Mouse (Mus musculus): ENCODE measurements around the gene Ddx52.

Ddx52 gene

DNA sequence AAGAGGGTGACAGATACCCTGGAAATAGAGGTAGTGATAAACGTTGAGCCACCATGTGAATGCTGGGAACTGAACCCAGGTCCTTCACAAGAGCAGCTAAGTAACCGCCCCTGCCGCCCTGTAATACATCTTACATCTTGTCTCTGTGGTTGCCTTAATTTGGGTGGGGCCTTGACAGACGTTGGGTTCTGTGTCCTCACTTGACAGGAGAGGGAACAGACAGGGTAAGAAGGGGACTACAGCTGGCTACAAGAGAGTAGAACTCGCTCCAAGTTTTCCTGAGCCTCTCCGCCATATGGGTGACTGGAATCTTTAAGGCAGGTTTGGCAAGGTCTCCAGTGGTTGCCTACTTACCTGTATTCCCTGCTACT lies 26.3 kb downstream of the Ddx52 start:
- DNase-seq (ENCODE audit: low read depth, low spot score), result no peak

DNA sequence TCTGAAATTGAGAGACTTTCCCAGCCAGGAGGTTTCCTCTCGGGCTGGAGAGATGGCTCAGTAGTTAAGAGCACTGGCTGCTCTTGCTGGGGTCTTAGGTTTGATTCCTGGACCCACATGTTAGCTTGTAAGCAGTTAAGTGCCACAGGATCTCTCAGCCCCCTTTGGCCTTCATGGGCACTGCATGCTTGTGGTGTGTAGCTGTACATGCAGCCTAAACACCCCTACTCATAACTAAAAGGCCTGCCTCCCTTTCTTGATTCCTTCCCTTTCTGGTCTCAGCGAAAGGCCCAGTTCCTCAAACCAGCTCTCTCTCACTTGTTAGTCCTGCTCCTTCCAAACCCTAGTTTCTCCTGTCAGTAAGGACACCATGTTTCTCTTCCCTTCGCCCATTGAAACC lies 27.2 kb downstream of the Ddx52 start:
- DNase-seq (ENCODE audit: low read depth, low spot score), result no peak

DNA sequence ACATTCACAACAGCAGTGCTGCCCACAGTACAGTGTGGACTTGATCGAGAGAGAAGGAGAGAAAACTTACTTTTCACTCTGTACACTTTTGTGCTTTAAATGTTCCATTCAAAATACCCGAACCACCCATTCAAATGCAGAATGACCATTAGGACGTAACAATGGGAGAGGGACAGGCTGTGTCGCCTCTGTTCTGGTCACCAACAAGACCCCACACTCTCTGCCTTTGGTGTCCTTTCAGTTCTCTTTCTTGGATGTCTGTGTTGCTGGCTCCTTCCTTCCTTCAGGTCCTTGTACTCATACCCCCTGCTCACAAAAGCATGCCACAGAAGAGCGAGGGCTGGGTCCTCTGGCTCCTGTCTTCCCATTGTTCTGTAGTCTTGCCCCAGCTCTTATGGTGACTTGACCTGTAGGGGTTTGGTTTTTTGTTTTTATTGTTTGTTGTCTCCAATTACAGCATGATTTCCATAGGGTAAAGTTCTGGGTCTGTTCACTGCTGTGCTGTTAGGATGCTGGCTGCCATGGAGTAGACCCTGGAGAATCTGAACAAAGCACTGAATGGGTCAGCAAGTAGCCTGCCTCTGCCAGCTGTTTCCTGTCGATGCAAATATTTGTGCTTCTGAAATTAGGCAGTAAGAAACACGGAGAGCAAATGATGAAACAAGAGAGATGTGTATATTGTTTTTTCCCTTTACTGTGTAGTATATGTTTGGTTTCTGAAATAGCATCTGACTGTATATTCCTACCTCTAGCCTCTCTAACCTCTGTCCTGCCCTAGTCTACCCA lies 32.9 kb downstream of the Ddx52 start:
- no peak for DNase-seq (ENCODE audit: low read depth, low spot score)

DNA sequence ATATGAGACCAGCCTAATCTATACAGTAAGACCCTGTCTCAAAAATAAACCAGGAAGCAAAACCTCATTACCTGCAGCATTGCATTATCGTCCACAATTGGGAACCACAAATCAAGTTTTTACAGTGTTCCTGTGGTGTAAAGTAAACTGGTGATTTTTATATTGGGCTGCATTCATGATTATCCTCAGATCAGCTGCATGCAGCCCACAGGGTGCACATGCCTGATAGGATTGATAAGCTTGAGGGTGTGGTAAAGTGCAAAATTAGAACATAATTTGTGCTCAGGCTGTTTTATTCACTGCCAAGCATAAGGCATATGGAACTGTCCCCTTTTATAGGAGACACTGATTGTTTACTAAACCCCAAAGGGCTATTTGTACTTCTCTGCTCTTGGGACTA lies 33.6 kb downstream of the Ddx52 start:
- no peak for DNase-seq (ENCODE audit: low read depth, low spot score)

DNA sequence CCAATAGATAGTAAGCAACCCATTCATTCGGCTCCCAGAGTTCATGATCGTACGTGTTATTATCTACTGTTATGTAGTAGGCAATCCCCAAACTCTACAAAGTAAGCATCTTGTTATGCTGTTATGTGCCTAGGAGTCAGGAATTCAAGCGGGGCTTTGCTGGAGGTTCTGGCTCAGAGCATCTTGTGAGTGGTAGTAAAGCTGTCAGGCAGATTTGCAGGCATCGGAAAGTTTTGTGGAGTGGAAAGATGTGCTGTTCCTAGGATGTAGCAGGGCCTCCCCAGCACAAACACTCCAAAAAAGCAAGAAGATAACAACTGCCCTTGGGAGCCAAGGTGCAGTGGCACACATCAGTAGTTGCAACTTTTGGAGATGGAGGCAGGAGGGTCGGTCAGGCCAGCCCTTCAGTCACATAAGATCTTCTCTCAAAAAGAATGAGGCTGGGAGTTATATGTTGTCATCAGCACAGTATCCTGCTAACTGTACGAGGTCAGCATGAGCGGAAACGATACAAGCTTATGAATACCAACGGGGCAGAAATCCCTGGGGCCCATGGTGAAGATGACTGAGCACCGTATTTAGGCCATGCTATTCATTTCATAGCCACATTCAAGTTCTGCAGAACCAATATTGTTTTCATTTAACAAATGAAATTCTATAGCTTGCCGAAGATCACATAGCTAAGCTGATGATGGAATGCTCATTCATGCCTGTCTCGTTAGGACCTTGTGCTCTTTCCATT lies 34.5 kb downstream of the Ddx52 start:
- DNase-seq (ENCODE audit: low read depth, low spot score), result no peak

DNA sequence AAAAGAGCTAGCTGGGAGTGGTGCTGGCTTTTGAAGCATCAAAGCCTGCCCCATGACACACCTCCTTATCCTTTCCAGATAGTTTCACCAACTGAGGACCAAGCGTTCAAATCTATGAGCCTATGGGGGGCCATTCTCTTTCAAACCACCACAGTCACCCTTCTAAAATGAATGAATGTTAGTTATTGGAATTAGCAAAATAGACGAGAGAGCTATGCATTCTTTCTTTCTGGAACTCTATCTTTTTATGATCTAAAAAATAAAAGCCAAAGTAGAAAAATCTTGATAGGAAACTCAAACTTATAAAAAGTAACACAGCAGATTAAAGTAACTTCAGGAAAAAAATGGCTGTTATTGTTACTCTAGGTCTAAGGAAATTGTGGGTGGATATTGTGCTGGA lies 35.9 kb downstream of the Ddx52 start:
- no peak for DNase-seq (ENCODE audit: low read depth, low spot score)

DNA sequence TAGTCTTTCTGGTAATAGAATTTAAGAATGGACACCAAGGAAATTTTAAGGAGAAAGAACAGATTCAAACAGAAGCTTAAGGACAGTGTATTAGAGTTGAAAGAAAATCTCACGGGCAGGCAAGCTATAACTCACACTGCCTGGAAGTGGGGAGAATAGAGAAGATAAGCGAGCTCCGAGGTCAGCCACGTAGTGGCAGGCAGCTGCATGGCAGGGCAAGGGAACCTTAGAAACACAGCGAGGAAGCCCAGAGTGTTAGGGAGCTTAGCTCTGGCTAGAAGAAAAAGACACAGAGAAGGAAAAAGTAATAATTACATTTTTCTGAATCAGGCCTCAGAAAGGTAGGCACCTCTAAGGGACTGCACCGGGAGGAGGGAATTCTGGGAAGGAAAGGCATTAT lies 38.1 kb downstream of the Ddx52 start:
- DNase-seq (ENCODE audit: low read depth, low spot score), result no peak

DNA sequence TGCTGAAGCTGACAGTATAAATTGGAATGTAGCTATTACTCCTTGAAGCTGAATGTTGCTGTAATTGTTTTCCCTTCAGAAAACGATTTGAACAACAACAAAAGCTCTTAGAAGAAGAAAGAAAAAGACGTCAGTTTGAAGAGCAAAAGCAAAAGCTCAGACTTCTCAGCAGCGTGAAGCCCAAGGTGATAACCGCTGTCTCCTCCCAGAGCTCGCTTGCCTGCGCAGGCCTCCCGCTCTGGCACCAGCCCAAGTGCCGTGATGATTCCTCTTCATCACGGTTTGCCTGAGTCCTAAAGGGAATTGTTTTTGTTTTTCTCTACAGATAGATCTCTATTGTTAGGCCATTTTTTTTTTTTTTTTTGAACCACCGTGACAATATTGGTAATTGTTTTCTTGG lies 39.5 kb downstream of the Ddx52 start:
- DNase-seq (ENCODE audit: low read depth, low spot score), result no peak

DNA sequence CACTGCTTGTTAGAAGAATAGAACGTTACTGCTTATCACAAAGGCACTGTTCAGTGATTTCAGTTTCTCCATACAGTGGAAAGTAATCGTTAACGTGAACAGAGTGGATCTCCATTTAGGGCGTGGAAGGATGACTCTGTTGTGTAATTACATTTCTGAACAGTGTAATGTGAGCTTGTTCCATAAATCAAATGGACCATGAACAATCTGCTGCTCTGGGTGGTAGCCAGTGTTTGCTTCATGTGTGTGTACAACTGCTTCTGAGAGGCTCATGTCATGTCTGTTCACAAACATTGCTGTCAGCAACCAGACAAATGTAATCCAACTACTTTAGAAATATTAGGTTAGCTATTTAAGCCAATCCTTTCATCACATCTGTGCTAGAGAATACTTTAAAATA lies 49.8 kb downstream of the Ddx52 start:
- DNase-seq (ENCODE audit: low read depth, low spot score), result peak; percentile 6

DNA sequence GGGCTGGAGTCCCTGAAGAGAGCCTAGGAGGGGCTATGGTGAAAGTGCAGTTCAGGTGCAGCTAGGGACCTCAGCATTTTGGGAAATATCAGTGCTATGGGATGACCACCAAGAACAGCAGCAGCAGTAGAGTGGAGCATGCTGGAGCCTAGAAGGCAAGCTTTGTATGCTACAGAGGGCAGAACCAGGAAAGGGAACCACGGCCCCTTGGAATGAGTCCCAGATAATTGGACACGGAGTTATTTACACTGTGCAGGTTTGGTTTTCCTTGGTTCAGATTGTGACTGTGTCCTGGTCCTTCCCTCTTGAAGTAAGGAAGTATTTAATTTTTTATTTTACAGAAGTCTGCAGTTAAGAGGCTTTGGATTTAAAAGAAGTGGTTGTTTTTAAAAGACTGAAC lies 51.6 kb downstream of the Ddx52 start:
- DNase-seq (ENCODE audit: low read depth, low spot score), result no peak

DNA sequence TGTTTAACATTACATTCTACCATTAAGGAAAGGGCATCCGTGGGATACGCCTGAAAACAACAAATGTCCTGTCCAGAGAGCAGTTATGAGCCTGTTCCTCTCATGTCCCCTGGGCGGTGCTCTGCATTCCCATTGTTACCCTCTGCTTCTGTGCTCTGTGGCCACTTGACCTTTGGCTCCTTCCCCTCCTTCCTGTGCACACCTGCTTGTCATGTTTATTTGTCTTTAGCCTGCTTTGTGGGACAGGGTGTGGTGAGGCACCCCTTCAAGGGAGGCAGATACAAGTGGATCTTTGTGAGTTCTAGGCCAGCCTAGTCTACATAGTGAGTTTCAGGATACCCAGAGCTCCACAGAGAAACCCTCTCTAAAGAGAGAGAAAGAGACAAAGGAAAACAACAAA lies 52.6 kb downstream of the Ddx52 start:
- no peak for DNase-seq (ENCODE audit: low read depth, low spot score)

DNA sequence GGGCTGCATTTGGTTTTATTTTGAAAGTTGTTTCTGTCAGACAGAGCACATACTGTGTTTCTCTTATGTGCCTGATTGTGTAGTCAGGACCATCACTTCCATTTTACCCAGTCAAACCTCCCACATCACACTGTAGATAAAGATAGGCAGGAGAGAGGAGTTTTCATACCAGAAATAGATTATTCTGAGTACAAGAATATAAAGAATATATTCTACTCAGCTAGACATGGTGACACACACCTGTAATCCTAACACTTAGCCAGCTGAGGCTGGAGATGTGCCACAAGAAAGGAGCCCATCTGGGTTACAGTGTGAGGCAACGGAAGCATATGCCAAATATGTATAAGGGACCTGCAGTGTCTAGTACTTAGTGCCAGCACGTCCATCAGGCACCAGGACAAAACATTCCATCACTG lies 53.7 kb downstream of the Ddx52 start:
- no peak for DNase-seq (ENCODE audit: low read depth, low spot score)

DNA sequence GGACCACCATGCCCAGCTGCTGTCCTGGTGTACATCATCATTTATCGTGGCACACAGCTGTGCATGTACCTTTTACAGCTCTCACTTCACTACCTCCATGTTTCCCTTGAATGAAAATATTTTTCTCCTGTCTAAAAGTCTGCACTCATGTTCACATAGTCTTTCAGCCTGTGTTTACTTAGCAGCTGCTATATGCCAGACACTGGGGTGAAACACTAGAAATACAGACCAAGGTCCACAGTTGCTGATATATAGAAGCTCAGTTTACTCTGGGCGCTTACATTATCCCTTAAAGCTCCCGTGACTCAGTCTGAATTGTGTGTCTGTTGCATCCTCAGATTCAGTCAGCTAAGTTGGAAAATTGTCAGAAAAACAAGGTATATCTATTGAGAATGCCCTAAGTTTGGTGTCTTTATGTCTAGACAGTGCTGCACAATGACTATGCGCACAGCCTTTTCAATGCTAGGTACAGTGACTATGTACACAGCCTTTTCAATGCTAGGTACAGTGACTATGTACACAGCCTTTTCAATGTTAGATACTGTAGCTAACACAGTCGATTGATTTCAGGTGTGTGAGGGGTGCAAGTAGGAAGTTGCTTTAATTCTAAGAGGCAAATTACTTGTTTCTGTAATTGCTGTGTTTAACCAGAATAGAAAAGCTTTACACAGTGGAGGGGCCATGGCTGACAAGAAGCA lies 55.5 kb downstream of the Ddx52 start:
- DNase-seq (ENCODE audit: low read depth, low spot score), result no peak

DNA sequence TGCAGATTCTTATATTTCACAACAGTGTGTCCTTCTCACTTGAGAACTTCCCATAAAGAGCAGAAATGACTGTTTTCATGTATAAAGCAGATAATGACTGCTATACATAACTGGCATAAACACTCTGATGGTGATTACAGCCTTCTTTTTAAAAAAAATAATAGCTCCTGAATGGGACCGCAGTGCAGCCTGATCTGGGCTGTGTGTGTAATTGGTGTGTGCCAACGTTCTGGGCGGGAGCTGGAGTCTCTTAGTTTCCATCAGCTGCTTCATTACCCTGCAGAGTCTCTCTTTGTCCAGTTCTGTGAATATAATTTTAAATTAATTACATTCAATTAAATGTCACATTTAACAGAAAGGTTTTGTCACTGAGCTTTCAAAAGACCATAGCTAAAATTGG lies 57.1 kb downstream of the Ddx52 start:
- DNase-seq (ENCODE audit: low read depth, low spot score), result no peak

DNA sequence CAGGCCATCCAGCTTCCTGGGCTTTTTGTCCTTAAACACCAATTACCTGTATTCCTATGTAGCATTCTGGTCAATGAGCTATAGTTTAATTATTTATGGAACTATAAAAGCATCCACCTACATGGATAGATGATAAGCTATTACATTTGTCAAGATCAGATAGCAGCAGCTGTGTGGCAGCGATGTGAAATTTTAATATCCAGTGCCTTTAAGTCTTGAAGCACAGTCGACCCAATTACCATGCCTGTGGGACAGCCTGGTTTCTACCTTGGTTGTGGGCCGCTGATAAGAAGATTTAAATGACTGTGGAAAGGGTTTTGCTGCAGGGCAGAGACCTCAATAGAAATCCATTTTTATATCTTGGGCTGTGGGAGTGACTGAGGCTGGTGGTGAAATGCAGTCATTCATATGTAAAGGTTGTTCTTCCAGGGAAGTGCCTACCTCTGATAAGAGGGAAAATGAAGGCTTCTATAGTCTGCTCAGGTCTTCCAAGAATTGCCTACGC lies 57.6 kb downstream of the Ddx52 start:
- DNase-seq (ENCODE audit: low read depth, low spot score), result no peak

DNA sequence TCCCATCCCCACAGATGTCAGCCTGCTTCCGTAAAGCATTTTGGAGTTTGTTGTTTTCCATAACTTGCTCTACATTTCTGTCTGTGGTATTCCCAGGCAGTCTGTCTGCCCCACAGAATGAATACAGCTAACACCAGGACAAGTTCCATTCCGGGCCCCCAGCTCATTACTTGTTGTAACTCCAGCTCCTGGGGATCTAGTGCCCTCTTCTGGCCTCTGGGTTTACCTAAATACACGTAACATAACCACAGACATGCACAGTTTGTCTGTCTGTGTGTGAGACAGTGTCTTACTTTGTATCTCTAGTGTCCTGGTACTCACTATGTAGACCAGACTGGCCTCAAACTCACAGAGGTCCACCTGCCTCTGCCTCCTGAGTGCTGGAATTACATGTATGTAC lies 59.4 kb downstream of the Ddx52 start:
- no peak for DNase-seq (ENCODE audit: low read depth, low spot score)

DNA sequence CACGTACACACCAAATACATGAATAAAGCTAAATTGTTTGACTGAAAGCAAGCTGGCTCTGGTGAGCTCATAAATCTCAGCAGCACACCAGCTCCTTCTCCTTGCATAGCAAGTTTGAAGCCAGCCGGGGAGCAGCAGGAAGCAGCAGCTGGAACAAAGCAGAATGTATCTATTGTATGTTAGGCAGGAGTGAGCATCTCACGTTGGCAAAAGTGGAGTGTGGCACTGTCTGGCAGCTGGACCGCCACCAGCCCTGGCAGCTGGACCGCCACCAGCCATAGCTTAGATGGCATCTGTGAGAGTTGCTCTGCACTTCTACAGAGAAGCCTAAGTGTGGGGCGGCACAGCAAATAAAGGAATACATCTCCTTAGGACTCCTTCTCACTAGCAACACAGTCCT lies 62.1 kb downstream of the Ddx52 start:
- DNase-seq (ENCODE audit: low read depth, low spot score), result no peak

DNA sequence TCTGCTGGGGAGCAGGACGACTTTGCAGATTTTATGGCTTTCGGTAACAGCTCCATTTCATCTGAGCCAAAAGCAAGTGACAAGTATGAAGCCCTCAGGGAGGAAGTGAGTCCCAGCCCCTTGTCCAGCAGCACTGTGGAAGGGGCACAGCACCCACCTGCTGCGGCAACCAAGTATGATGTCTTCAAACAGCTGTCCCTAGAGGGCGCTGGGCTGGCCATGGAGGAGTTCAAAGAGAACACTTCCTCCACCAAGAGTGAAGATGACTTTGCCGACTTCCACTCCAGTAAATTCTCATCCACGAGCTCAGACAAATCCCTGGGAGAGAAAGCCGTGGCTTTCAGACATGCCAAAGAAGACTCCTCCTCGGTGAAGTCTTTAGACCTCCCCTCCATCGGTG lies 67.1 kb downstream of the Ddx52 start:
- no peak for DNase-seq (ENCODE audit: low read depth, low spot score)

DNA sequence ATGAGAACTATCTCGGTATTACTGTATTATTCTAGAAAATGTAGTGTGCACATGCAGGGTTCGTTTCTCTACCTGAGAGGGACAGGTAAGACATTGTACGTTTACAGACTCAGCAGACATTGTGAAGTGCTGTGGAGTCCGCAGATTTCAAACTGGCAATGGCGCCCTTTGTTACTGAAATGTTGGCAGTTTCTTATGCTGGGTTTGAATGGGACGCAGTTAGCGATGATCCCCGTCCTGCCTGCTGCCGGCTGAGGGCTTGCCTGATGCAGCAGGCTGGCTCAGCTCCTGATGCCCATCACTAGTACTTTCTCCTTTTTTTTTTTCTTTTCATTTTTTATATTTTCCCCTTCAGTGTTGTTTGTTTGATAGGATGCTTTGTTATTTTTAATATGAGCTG lies 68.5 kb downstream of the Ddx52 start:
- no peak for DNase-seq (ENCODE audit: low read depth, low spot score)

DNA sequence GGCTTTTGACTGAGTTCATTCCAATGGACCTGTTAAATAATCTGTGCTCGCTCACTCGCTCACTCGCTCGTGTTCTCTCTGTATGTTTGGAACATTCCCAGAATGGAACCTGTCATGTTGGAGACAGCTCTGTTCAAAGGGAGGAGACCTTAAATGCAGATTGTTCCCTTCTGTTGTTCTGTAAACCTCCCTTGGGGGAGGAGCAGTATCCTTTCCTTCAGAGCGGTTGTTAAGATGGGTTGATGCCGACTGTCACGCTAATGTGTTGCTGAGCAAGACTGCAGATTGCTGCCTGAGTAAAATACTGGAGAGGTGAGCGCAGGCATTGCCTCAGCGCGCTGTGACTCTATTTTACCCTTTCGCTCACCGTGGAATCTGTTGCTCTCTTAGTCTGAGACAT lies 69.2 kb downstream of the Ddx52 start:
- DNase-seq (ENCODE audit: low read depth, low spot score), result no peak

DNA sequence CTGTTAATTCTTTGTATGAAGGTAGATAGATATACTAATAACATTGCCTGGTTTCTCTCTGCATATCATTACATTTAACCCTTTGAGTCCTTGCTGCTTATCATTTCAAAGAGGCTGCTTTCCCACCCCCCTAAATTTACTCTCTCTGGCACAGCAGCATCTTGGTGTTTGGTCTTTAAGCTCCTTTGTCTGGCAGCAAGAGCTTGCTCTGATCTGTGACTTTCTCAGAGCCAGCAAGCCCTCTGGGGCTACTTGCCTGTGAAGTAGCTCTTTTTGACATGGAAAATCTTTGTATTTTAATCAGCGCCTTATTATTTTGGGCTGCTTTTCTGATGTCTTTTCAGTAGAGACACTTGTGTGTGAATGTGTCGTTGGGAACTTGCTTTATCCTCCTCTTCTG lies 69.7 kb downstream of the Ddx52 start:
- DNase-seq (ENCODE audit: low read depth, low spot score), result no peak
